Mouse (Mus musculus): ENCODE results near the gene Sned1.

The Sned1 gene

GRCm38 (mm10) chr1:93323973-93324372, 88.3 kb downstream of the Sned1 start:
- no peak for DNase-seq (ENCODE audit: low read depth)

GRCm38 (mm10) chr1:93326446-93326845, 90.8 kb downstream of the Sned1 start:
- no peak for DNase-seq (ENCODE audit: low read depth)

GRCm38 (mm10) chr1:93334621-93335020, 99.0 kb downstream of the Sned1 start:
- no peak for DNase-seq (ENCODE audit: low read depth)

GRCm38 (mm10) chr1:93342648-93343503, 107.2 kb downstream of the Sned1 start, which contains the start of the genes Ppp1r7 and Pask:
Gene Ppp1r7, plus strand, starts transcription at chr1:93342854.
Gene Pask, minus strand, starts transcription at chr1:93343482.
- DNase-seq (ENCODE audit: low read depth): peak; percentile 94

- DNase-seq (ENCODE audit: low read depth): peak; percentile 89
Observed at GRCm38 (mm10) chr1:93343504-93344047, 107.9 kb downstream of the Sned1 start.

- no peak for DNase-seq (ENCODE audit: low read depth)
Observed at GRCm38 (mm10) chr1:93347176-93347575, 111.5 kb downstream of the Sned1 start.

- no peak for DNase-seq (ENCODE audit: low read depth)
Observed at GRCm38 (mm10) chr1:93349701-93350100, 114.1 kb downstream of the Sned1 start.

All from c-Kit-positive CD71-negative TER-119-negative erythroid progenitor cells, embryonic 14.5 days (primary cell).